Mouse (Mus musculus): ENCODE measurements around the gene Gm29427. TPM values are rescaled to one million over a fixed set of nuclear protein-coding genes. Genes with fewer than 3 reads are reported as not detected.

Gene Gm29427
- polyA plus RNA-seq, 1 experiment from 2014 or later = not detected

- 33% methylated on average over 15 of the region's 15 CpGs for WGBS
- Histone ChIP-seq H3K36me3 (no peaks in the 10 kb centered on the region), H3K27me3 (replicated peaks) (peaks cover 25% of the 10 kb centered on the region), H3K4me3 (peak overlapping the region; percentile 27), H3K27ac (replicated peaks) (peak overlapping the region; percentile 82), H3K9ac (peak overlapping the region; percentile 8; the same call in 1 of the 2 replicates), H3K9me3 (no peaks in the 10 kb centered on the region), H3K4me2 (peak overlapping the region; percentile 55), H3K4me1 (peaks cover 40% of the 10 kb centered on the region)
- ATAC-seq (ENCODE audit: extremely low read depth, insufficient number of reproducible peaks, low FRiP score, low TSS enrichment) = peak; percentile 94
Measured at GRCm38 (mm10) chr1:130740781-130741720, 25.5 kb upstream of the Gm29427 start.

- peak overlapping the region; percentile 82 for H3K27ac ChIP-seq (replicated peaks)
- H3K36me3 ChIP-seq = no peaks in the 10 kb centered on the region
- H3K4me1 ChIP-seq = peaks cover 41% of the 10 kb centered on the region
- peaks cover 21% of the 10 kb centered on the region for H3K27me3 ChIP-seq (replicated peaks)
- peak overlapping the region; percentile 55 for H3K4me2 ChIP-seq
- H3K9me3 ChIP-seq = no peaks in the 10 kb centered on the region
- no peak for ATAC-seq (ENCODE audit: extremely low read depth, insufficient number of reproducible peaks, low FRiP score, low TSS enrichment)
- WGBS = 43% methylated on average over 4 of the region's 4 CpGs
- peak overlapping the region; percentile 8; the same call in 1 of the 2 replicates for H3K9ac ChIP-seq
- H3K4me3 ChIP-seq = peak overlapping the region; percentile 27
Measured at GRCm38 (mm10) chr1:130740227-130740648, 24.6 kb upstream of the Gm29427 start.

DNA sequence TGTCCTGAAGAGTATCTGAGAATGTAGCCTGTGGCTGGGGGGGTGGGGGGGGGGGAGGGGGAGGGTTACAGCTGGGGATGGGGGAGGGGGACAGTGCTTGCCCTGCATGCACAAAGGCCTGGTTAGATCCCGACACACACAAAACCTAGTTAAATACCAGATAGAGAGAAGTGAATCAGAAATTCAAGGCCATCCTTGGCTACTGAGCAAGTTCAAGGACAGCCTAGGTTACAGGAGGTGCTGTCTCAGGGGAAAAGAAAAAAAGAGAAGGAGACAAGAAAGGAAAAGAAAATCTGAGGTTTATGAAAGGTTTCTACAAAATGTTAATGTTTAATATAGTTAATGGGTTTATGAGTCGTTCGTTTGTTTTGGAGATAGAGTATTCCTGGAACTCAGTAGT lies 24.0 kb upstream of the Gm29427 start:
- WGBS = 76% methylated on average over 3 of the region's 3 CpGs
- Histone ChIP-seq H3K4me3 (no peak overlapping the region), H3K27me3 (replicated peaks) (peaks cover 21% of the 10 kb centered on the region), H3K9ac (no peak overlapping the region), H3K9me3 (no peaks in the 10 kb centered on the region), H3K36me3 (no peaks in the 10 kb centered on the region), H3K27ac (replicated peaks) (peak overlapping the region; percentile 82), H3K4me2 (peak overlapping the region; percentile 55), H3K4me1 (peaks cover 47% of the 10 kb centered on the region)
- ATAC-seq (ENCODE audit: extremely low read depth, insufficient number of reproducible peaks, low FRiP score, low TSS enrichment) = no peak

- H3K27ac ChIP-seq (replicated peaks) = no peak overlapping the region
- H3K9ac ChIP-seq = no peak overlapping the region
- H3K9me3 ChIP-seq = no peaks in the 10 kb centered on the region
- H3K36me3 ChIP-seq = no peaks in the 10 kb centered on the region
- H3K27me3 ChIP-seq (replicated peaks) = peaks cover 21% of the 10 kb centered on the region
- H3K4me2 ChIP-seq = peak overlapping the region; percentile 28; the same call in 1 of the 2 replicates
- ATAC-seq (ENCODE audit: extremely low read depth, insufficient number of reproducible peaks, low FRiP score, low TSS enrichment) = no peak
- no peak overlapping the region for H3K4me3 ChIP-seq
- H3K4me1 ChIP-seq = peaks cover 42% of the 10 kb centered on the region
- 73% methylated on average over 3 of the region's 3 CpGs for WGBS
Measured at GRCm38 (mm10) chr1:130738551-130739106, 23.0 kb upstream of the Gm29427 start.

GRCm38 (mm10) chr1:130737916-130738315 lies 22.3 kb upstream of the Gm29427 start:
- Histone ChIP-seq H3K36me3 (no peaks in the 10 kb centered on the region), H3K9me3 (no peaks in the 10 kb centered on the region), H3K27ac (replicated peaks) (no peak overlapping the region), H3K4me2 (peak overlapping the region; percentile 28; the same call in 1 of the 2 replicates), H3K4me1 (peaks cover 41% of the 10 kb centered on the region), H3K9ac (no peak overlapping the region), H3K4me3 (no peak overlapping the region), H3K27me3 (replicated peaks) (peaks cover 21% of the 10 kb centered on the region)
- 88% methylated on average over 7 of the region's 7 CpGs for WGBS
- no peak for ATAC-seq (ENCODE audit: extremely low read depth, insufficient number of reproducible peaks, low FRiP score, low TSS enrichment)

DNA sequence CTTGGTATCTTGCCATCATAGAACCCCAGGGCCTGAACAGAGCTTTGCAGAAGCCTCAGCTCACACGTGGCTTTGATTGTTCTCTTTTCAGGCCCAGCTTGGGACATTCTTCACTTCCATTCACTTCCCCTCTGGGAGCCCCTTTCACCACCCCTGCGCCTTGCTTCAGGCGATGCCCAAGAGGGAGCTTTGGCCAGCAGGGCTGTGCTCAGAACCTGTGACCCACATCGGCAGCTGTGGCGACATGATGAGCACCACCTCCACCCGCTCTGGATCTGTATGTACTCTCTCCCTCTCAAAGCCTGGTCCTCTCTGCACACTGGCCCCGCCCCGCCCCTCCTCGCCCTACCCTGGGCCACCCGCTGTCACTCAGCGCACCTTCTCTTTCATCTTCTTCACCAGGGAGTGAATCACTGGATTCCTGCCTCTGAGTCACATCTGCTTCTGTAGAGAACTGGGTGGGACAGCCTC lies 21.8 kb upstream of the Gm29427 start:
- Histone ChIP-seq H3K4me1 (peaks cover 37% of the 10 kb centered on the region), H3K27me3 (replicated peaks) (peaks cover 20% of the 10 kb centered on the region), H3K4me2 (no peak overlapping the region), H3K4me3 (no peak overlapping the region), H3K27ac (replicated peaks) (no peak overlapping the region), H3K9me3 (no peaks in the 10 kb centered on the region), H3K36me3 (no peaks in the 10 kb centered on the region), H3K9ac (no peak overlapping the region)
- WGBS = 44% methylated on average over 11 of the region's 11 CpGs
- 0 out of 2 replicates have a peak, but pooled peaks have one; percentile 34 for ATAC-seq (ENCODE audit: extremely low read depth, insufficient number of reproducible peaks, low FRiP score, low TSS enrichment)

DNA sequence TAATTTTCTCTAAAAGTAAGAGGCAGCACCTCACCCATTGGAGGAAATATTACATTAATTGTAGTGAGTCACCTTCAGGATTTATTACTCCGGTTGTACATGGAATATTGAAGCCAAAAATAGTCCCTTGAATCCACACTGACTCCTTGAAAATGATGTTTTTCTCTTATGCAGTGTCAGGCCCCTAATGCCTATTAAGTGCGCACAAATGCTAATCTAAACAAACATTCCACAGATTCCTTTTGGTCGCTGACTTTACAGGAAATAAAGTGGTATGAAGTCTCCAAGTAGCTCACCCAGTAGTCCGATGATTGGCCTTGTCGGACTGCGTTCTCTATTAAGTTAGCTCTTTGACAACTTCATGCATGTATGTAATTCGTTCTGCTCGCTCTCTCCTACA lies 19.3 kb upstream of the Gm29427 start:
- 50% methylated on average over 8 of the region's 8 CpGs for WGBS
- no peak overlapping the region for H3K4me2 ChIP-seq
- no peak for ATAC-seq (ENCODE audit: extremely low read depth, insufficient number of reproducible peaks, low FRiP score, low TSS enrichment)
- peaks cover 18% of the 10 kb centered on the region for H3K27me3 ChIP-seq (replicated peaks)
- H3K27ac ChIP-seq (replicated peaks) = no peak overlapping the region
- H3K4me3 ChIP-seq = no peak overlapping the region
- no peak overlapping the region for H3K9ac ChIP-seq
- H3K4me1 ChIP-seq = peaks cover 35% of the 10 kb centered on the region
- H3K9me3 ChIP-seq = no peaks in the 10 kb centered on the region
- no peaks in the 10 kb centered on the region for H3K36me3 ChIP-seq

GRCm38 (mm10) chr1:130734452-130734851 lies 18.9 kb upstream of the Gm29427 start:
- no peak overlapping the region for H3K4me2 ChIP-seq
- no peak for ATAC-seq (ENCODE audit: extremely low read depth, insufficient number of reproducible peaks, low FRiP score, low TSS enrichment)
- H3K9me3 ChIP-seq = no peaks in the 10 kb centered on the region
- H3K27ac ChIP-seq (replicated peaks) = no peak overlapping the region
- H3K27me3 ChIP-seq (replicated peaks) = peaks cover 21% of the 10 kb centered on the region
- no peaks in the 10 kb centered on the region for H3K36me3 ChIP-seq
- WGBS = 50% methylated on average over 5 of the region's 5 CpGs
- H3K4me3 ChIP-seq = no peak overlapping the region
- peaks cover 33% of the 10 kb centered on the region for H3K4me1 ChIP-seq
- no peak overlapping the region for H3K9ac ChIP-seq

DNA sequence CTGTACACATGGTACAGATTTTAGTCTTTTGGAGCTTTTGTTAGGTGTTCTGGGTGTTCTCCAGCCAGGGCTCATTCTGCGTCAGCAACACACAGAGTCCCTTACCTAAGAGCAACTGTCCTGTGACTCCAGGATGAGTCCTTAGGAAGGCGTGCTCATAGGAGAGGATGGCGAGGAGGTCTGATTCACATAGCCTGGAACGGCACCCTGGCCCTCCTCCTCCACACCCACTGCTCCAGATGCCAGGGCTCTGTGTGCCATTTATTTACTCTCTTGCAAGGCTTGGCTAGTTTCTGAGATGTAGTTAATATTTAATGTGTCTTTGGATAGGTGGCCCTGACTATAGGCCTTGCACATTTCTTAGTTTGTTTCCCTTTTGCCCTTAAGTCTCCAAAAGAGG lies 18.1 kb upstream of the Gm29427 start:
- H3K27me3 ChIP-seq (replicated peaks) = peaks cover 22% of the 10 kb centered on the region
- no peaks in the 10 kb centered on the region for H3K36me3 ChIP-seq
- H3K9me3 ChIP-seq = no peaks in the 10 kb centered on the region
- peaks cover 33% of the 10 kb centered on the region for H3K4me1 ChIP-seq
- H3K27ac ChIP-seq (replicated peaks) = no peak overlapping the region
- H3K9ac ChIP-seq = no peak overlapping the region
- H3K4me2 ChIP-seq = no peak overlapping the region
- no peak for ATAC-seq (ENCODE audit: extremely low read depth, insufficient number of reproducible peaks, low FRiP score, low TSS enrichment)
- H3K4me3 ChIP-seq = no peak overlapping the region
- 84% methylated on average over 4 of the region's 4 CpGs for WGBS

- WGBS = 73% methylated on average over 13 of the region's 13 CpGs
- peaks cover 33% of the 10 kb centered on the region for H3K4me1 ChIP-seq
- no peak overlapping the region for H3K9ac ChIP-seq
- no peaks in the 10 kb centered on the region for H3K36me3 ChIP-seq
- H3K27me3 ChIP-seq (replicated peaks) = peaks cover 15% of the 10 kb centered on the region
- ATAC-seq (ENCODE audit: extremely low read depth, insufficient number of reproducible peaks, low FRiP score, low TSS enrichment) = no peak
- no peak overlapping the region for H3K4me3 ChIP-seq
- H3K9me3 ChIP-seq = no peaks in the 10 kb centered on the region
- no peak overlapping the region for H3K27ac ChIP-seq (replicated peaks)
- H3K4me2 ChIP-seq = no peak overlapping the region
Measured at GRCm38 (mm10) chr1:130732706-130733658, 17.4 kb upstream of the Gm29427 start.

All from heart, embryonic 13.5 days (tissue).